Mouse (Mus musculus): ENCODE data around the gene Adora2b. TPM values are rescaled to one million over a fixed set of nuclear protein-coding genes. Genes with fewer than 3 reads are reported as not detected.
A peak's percentile ranks its signal among the peaks of the same experiment; 100 is the strongest.
"Not testable (repeated sequence)": the region's sequence is repeated elsewhere in the genome, so short reads cannot be mapped to it uniquely, and the experiment has no call there.

Gene Adora2b
- polyA plus RNA-seq, 1 experiment from 2014 or later, result 12.5 TPM

GRCm38 (mm10) chr11:62265642-62266041, 16.9 kb downstream of the Adora2b start:
- peaks cover 4% of the 10 kb centered on the region; the same call in 1 of the 2 replicates for H3K36me3 ChIP-seq
- no peak overlapping the region for H3K27ac ChIP-seq
- WGBS, result 80% methylated on average over 7 of the region's 7 CpGs
- no peak for ATAC-seq (ENCODE audit: insufficient number of reproducible peaks, insufficient read depth, low FRiP score, low TSS enrichment)
- no peaks in the 10 kb centered on the region for H3K9me3 ChIP-seq
- H3K9ac ChIP-seq, result no peak overlapping the region
- H3K4me2 ChIP-seq (replicated peaks), result no peak overlapping the region
- H3K27me3 ChIP-seq, result no peaks in the 10 kb centered on the region
- peaks cover 9% of the 10 kb centered on the region for H3K4me1 ChIP-seq
- H3K4me3 ChIP-seq, result no peak overlapping the region

DNA sequence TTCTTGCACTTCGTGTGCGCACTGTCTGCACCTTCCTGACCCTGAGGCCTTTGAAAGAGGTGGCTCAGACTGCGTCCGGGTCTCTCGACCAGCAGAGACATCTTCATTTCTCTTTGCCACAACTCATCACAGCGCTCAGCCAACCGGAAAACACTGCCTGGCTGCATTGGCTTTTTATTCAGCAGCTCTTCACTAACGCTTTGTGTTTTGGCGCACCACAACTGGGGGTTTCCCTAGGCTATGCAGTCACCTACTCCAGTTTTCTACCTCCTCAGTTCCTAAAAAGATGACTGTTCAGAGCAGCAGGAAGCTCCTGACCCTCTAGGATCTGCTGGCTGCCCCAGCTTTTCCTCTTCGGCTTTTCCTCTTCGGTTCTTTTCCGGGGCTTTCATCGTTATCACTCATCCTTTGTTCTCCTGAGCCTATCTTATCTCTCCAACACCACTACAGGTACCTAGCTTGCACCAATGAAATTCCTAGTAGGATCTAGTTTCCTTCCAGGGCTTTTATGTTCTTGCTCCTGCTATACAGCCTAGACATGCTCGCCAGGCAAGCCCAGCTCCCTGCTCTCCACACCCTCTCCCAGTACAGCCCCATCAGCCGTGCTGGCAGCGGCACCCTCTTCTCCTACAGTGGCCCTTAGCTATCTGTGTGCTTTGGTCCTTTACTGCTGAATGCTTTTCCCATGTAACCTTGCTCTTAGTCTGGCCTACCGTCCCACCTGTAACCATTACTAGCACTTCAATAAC, 17.9 kb downstream of the Adora2b start:
- Histone ChIP-seq H3K27ac (no peak overlapping the region), H3K27me3 (no peaks in the 10 kb centered on the region), H3K4me3 (no peak overlapping the region), H3K4me1 (peaks cover 10% of the 10 kb centered on the region; the same call in 1 of the 2 replicates), H3K4me2 (replicated peaks) (no peak overlapping the region), H3K9ac (no peak overlapping the region), H3K36me3 (peaks cover 4% of the 10 kb centered on the region; the same call in 1 of the 2 replicates), H3K9me3 (no peaks in the 10 kb centered on the region)
- WGBS, result 68% methylated on average over 17 of the region's 17 CpGs
- ATAC-seq (ENCODE audit: insufficient number of reproducible peaks, insufficient read depth, low FRiP score, low TSS enrichment), result no peak

DNA sequence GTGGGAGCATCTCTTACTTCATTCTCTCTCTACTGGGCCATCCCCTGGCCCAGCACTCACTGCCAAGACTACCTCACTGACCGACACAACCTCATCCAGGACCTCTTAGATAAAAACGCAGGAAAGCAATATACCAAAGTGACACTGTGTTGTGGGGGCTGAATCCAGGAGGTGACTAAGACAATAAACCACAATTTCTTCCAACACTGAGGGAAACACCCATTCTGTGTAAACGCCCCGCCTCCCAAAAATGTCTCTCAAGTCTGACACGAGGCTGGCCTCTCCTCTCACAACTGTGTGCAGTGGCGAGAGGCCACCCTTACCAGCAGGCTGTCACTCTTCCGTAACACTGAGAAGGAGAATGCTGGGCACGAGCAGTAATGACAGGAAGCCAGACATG, 19.6 kb downstream of the Adora2b start:
- H3K27ac ChIP-seq, result no peak overlapping the region

GRCm38 (mm10) chr11:62269097-62269496, 20.3 kb downstream of the Adora2b start:
- no peak for ATAC-seq (ENCODE audit: insufficient number of reproducible peaks, insufficient read depth, low FRiP score, low TSS enrichment)
- no peak overlapping the region for H3K4me2 ChIP-seq (replicated peaks)
- no peak overlapping the region for H3K27ac ChIP-seq

More for the DNA sequence above, 19.6 kb downstream of the Adora2b start:
- H3K4me2 ChIP-seq (replicated peaks), result no peak overlapping the region
- no peaks in the 10 kb centered on the region for H3K9me3 ChIP-seq
- H3K27me3 ChIP-seq, result no peaks in the 10 kb centered on the region
- H3K36me3 ChIP-seq, result peaks cover 4% of the 10 kb centered on the region; the same call in 1 of the 2 replicates
- WGBS, result 70% methylated on average over 8 of the region's 8 CpGs
- ATAC-seq (ENCODE audit: insufficient number of reproducible peaks, insufficient read depth, low FRiP score, low TSS enrichment), result no peak
- peaks cover 10% of the 10 kb centered on the region; the same call in 1 of the 2 replicates for H3K4me1 ChIP-seq
- no peak overlapping the region for H3K9ac ChIP-seq
- no peak overlapping the region for H3K4me3 ChIP-seq

DNA sequence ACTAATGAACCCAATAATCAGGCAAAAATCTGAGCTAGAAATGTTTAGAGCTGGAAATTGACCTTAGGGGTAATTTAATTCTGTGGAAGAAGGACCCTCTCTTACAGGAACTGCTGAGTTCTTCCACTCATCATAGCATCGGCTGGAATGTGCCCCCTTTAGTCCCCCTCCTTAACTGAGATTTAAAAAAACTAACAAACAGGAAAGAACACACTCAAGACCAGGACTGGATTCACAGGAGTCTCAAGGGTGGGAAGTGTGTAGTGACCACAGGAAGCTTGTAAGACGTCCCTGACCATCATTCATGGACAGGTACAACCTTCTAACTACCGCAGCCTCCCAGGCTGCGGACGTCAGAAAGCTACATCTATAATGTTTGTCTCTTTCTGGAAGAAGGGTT, 22.1 kb downstream of the Adora2b start:
- Histone ChIP-seq H3K27me3 (no peaks in the 10 kb centered on the region), H3K4me3 (no peak overlapping the region), H3K9ac (no peak overlapping the region), H3K9me3 (no peaks in the 10 kb centered on the region), H3K4me2 (replicated peaks) (no peak overlapping the region), H3K4me1 (peaks cover 10% of the 10 kb centered on the region; the same call in 1 of the 2 replicates), H3K27ac (no peak overlapping the region), H3K36me3 (0 out of 2 replicates have a peak, but pooled peaks cover 4% of the 10 kb centered on the region)
- WGBS, result 44% methylated on average over 5 of the region's 5 CpGs
- ATAC-seq (ENCODE audit: insufficient number of reproducible peaks, insufficient read depth, low FRiP score, low TSS enrichment), result no peak

More at GRCm38 (mm10) chr11:62269097-62269496, 20.3 kb downstream of the Adora2b start:
- peaks cover 4% of the 10 kb centered on the region; the same call in 1 of the 2 replicates for H3K36me3 ChIP-seq
- peaks cover 10% of the 10 kb centered on the region; the same call in 1 of the 2 replicates for H3K4me1 ChIP-seq
- H3K9me3 ChIP-seq, result no peaks in the 10 kb centered on the region
- 59% methylated on average over 12 of the region's 12 CpGs for WGBS
- no peak overlapping the region for H3K9ac ChIP-seq
- H3K27me3 ChIP-seq, result no peaks in the 10 kb centered on the region
- H3K4me3 ChIP-seq, result no peak overlapping the region

DNA sequence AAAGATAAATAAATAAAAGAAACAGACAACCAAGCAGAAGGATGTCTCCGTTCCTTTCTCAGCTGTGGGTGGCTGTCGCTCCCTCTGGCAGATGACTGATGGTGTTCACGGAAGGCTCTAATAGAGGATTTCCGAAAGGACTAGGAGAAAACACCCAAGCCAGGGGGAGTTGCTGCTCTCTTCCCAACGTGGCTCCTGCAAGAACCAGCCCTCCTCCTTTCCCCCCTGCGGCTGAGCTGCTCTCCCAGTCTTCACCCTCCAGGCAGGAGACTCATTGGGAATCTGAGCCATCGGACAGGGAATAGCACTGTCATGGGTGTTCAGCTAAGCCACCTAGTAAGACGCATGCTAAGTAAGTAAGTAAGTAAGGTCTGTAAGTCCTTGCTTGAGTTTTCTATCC, 28.3 kb downstream of the Adora2b start:
- Histone ChIP-seq H3K27me3 (no peaks in the 10 kb centered on the region), H3K4me2 (replicated peaks) (no peak overlapping the region), H3K9ac (no peak overlapping the region), H3K27ac (no peak overlapping the region), H3K4me3 (no peak overlapping the region), H3K9me3 (no peaks in the 10 kb centered on the region), H3K36me3 (no peaks in the 10 kb centered on the region), H3K4me1 (peaks cover 4% of the 10 kb centered on the region; the same call in 1 of the 2 replicates)
- WGBS, result 53% methylated on average over 8 of the region's 8 CpGs
- no peak for ATAC-seq (ENCODE audit: insufficient number of reproducible peaks, insufficient read depth, low FRiP score, low TSS enrichment)

DNA sequence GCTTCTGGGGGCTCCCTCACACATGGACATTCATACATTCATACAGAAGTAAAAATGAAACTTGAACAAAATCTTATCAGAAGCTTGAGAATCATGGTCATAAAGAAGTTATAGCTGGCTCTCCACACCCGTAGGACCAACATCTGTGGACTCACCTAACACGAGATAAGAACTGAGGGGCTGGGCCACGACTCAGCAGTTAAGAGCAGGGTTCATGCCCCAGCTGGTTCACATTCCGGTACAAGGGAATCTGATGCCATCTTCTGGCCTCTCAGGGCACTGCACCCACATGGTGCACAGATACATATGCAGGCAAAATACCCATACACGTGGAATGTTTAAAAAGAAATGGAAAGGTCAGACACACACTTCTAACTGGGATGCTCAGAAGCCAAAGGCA, 29.2 kb downstream of the Adora2b start:
- no peaks in the 10 kb centered on the region for H3K27me3 ChIP-seq
- no peak overlapping the region for H3K4me2 ChIP-seq (replicated peaks)
- no peak overlapping the region for H3K27ac ChIP-seq
- no peak overlapping the region for H3K9ac ChIP-seq
- H3K4me1 ChIP-seq, result peaks cover 7% of the 10 kb centered on the region; the same call in 1 of the 2 replicates
- H3K9me3 ChIP-seq, result no peaks in the 10 kb centered on the region
- 0 out of 2 replicates have a peak, but pooled peaks cover 1% of the 10 kb centered on the region for H3K36me3 ChIP-seq
- WGBS, result 23% methylated on average over 5 of the region's 5 CpGs
- ATAC-seq (ENCODE audit: insufficient number of reproducible peaks, insufficient read depth, low FRiP score, low TSS enrichment), result no peak
- no peak overlapping the region for H3K4me3 ChIP-seq

GRCm38 (mm10) chr11:62280675-62281600, 32.2 kb downstream of the Adora2b start, which contains the start of the genes Zswim7 and Ttc19:
Gene Zswim7 (minus strand): TSS chr11:62281375.
Gene Ttc19 (plus strand): TSS chr11:62281473.
- Histone ChIP-seq H3K9ac (peak within 1 kb of the TSS; percentile 75), H3K4me2 (replicated peaks) (peak within 1 kb of the TSS; percentile 61), H3K4me3 (peak within 1 kb of the TSS; percentile 84), H3K36me3 (peaks cover 14% of the 10 kb centered on the region), H3K27ac (peak within 1 kb of the TSS; percentile 87), H3K4me1 (peaks cover 7% of the 10 kb centered on the region; the same call in 1 of the 2 replicates), H3K27me3 (no peaks in the 10 kb centered on the region), H3K9me3 (no peaks in the 10 kb centered on the region)
- WGBS, result under 1% methylated on average over 65 of the region's 68 CpGs
- peak; percentile 91 for ATAC-seq (ENCODE audit: insufficient number of reproducible peaks, insufficient read depth, low FRiP score, low TSS enrichment)

GRCm38 (mm10) chr11:62281601-62281997, 32.8 kb downstream of the Adora2b start:
- H3K4me1 ChIP-seq, result peaks cover 7% of the 10 kb centered on the region; the same call in 1 of the 2 replicates
- ATAC-seq (ENCODE audit: insufficient number of reproducible peaks, insufficient read depth, low FRiP score, low TSS enrichment), result peak; percentile 79
- H3K4me3 ChIP-seq, result peak overlapping the region; percentile 84
- H3K9me3 ChIP-seq, result no peaks in the 10 kb centered on the region
- H3K9ac ChIP-seq, result peak overlapping the region; percentile 75
- WGBS, result under 1% methylated on average over 51 of the region's 57 CpGs
- no peaks in the 10 kb centered on the region for H3K27me3 ChIP-seq
- peak overlapping the region; percentile 61 for H3K4me2 ChIP-seq (replicated peaks)
- H3K36me3 ChIP-seq, result peaks cover 20% of the 10 kb centered on the region
- peak overlapping the region; percentile 87 for H3K27ac ChIP-seq

- peaks cover 21% of the 10 kb centered on the region for H3K36me3 ChIP-seq
- H3K4me3 ChIP-seq; H3K27me3 ChIP-seq; H3K27ac ChIP-seq; H3K4me2 ChIP-seq (replicated peaks); ATAC-seq (ENCODE audit: insufficient number of reproducible peaks, insufficient read depth, low FRiP score, low TSS enrichment); H3K4me1 ChIP-seq; H3K9ac ChIP-seq; H3K9me3 ChIP-seq: not testable (repeated sequence)
- WGBS, result 64% methylated on average over 3 of the region's 3 CpGs
Measured at GRCm38 (mm10) chr11:62284020-62284419, 35.2 kb downstream of the Adora2b start.

DNA sequence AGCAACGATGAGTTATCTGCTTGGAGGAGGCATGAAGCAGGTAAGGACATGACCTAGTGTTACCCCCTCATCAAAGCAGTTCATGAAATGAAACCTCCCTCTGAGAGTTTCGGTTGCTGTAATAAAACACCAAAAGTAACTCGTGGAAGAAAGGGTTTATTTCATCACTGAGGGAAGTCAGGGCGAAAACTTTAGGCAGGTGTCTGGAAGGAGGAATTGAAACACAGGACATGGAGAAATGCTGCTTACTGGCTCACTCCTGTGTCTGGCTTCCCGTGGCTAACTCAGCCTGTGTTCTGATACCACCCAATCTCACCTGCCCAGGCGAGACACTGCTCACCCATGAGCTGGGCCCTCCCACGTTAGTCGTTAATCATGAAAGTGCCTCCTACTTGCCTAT, 36.2 kb downstream of the Adora2b start:
- Histone ChIP-seq H3K4me2 (replicated peaks) (no peak overlapping the region), H3K9me3 (no peaks in the 10 kb centered on the region), H3K27ac (no peak overlapping the region), H3K27me3 (no peaks in the 10 kb centered on the region), H3K36me3 (peaks cover 23% of the 10 kb centered on the region), H3K4me3 (no peak overlapping the region), H3K4me1 (peaks cover 4% of the 10 kb centered on the region; the same call in 1 of the 2 replicates), H3K9ac (no peak overlapping the region)
- no peak for ATAC-seq (ENCODE audit: insufficient number of reproducible peaks, insufficient read depth, low FRiP score, low TSS enrichment)
- 82% methylated on average over 8 of the region's 8 CpGs for WGBS
